Mouse (Mus musculus) cortical plate, adult 2 months (tissue): Measurements from ENCODE around the gene Ptprt. TPM values are rescaled to one million over a fixed set of nuclear protein-coding genes. Genes with fewer than 3 reads are reported as not detected.

Experiments
- H3K27ac ChIP-seq: fragments of 200-500 bp; 2 replicates; pipeline ENCODE4 v1.5.1; 2012; ENCODE audit warnings: low read length, control low read depth, inconsistent platforms; ENCODE audit not compliant: insufficient read depth
- H3K4me1 ChIP-seq: fragments of 200-500 bp; 2 replicates; pipeline ENCODE4 v1.6.1; 2011; ENCODE audit warnings: low read length; ENCODE audit not compliant: control insufficient read depth, insufficient read depth
- H3K4me3 ChIP-seq: fragments of 200-500 bp; 2 replicates; pipeline ENCODE4 v1.5.1; 2011; ENCODE audit warnings: mild to moderate bottlenecking, low read length, control low read depth; ENCODE audit not compliant: insufficient read depth
- CTCF ChIP-seq: fragments of 200-500 bp; IDR thresholded peaks from 2 replicates; pipeline ENCODE4 v1.5.1; 2011; ENCODE audit warnings: mild to moderate bottlenecking, control low read depth, low read length; ENCODE audit not compliant: insufficient read depth; ENCODE audit errors: extremely low read depth
- POLR2A ChIP-seq: fragments of 200-500 bp; IDR thresholded peaks from 2 replicates; pipeline ENCODE4 v1.6.1; 2011; ENCODE audit warnings: mild to moderate bottlenecking, low read length, control low read depth; ENCODE audit not compliant: insufficient read depth; ENCODE audit errors: extremely low read depth
- polyA plus RNA-seq: library from polyadenylated mRNA; depleted of rRNA; stranded (reverse); fragments of >200 nt; gene quantifications from 2 replicates; pipeline ENCODE4 v1.2.3, GENCODE M21; 2012

Ptprt gene
- polyA plus RNA-seq, 1 experiment = 24.0 TPM

- H3K4me1 ChIP-seq = peaks cover 5% of the 10 kb centered on the region; the same call in 1 of the 2 replicates
- H3K4me3 ChIP-seq = no peak overlapping the region
- no peak for TF ChIP-seq POLR2A
- TF ChIP-seq CTCF = no peak
- no peak overlapping the region for H3K27ac ChIP-seq
Measured at GRCm38 (mm10) chr2:161945424-161945823, 715.5 kb downstream of the Ptprt start.

- Histone ChIP-seq H3K27ac (no peak overlapping the region), H3K4me3 (no peak overlapping the region), H3K4me1 (peaks cover 5% of the 10 kb centered on the region; the same call in 1 of the 2 replicates)
- TF ChIP-seq CTCF (no peak), POLR2A (no peak)
Measured at GRCm38 (mm10) chr2:161944689-161945088, 716.3 kb downstream of the Ptprt start.

GRCm38 (mm10) chr2:161941991-161942390 is 719.0 kb downstream of the Ptprt start:
- H3K4me3 ChIP-seq = no peak overlapping the region
- peaks cover 5% of the 10 kb centered on the region; the same call in 1 of the 2 replicates for H3K4me1 ChIP-seq
- H3K27ac ChIP-seq = no peak overlapping the region
- TF ChIP-seq CTCF (no peak), POLR2A (no peak)

- no peak overlapping the region for H3K27ac ChIP-seq
- TF ChIP-seq CTCF = no peak
- no peak for TF ChIP-seq POLR2A
- H3K4me3 ChIP-seq = no peak overlapping the region
- no peaks in the 10 kb centered on the region for H3K4me1 ChIP-seq
Measured at GRCm38 (mm10) chr2:161907214-161907613, 753.7 kb downstream of the Ptprt start.

GRCm38 (mm10) chr2:161902196-161902595 is 758.8 kb downstream of the Ptprt start:
- Histone ChIP-seq H3K4me3 (no peak overlapping the region), H3K4me1 (no peaks in the 10 kb centered on the region), H3K27ac (no peak overlapping the region)
- TF ChIP-seq CTCF (no peak), POLR2A (no peak)

GRCm38 (mm10) chr2:161884446-161884845 is 776.5 kb downstream of the Ptprt start:
- Histone ChIP-seq H3K27ac (no peak overlapping the region), H3K4me3 (no peak overlapping the region), H3K4me1 (no peaks in the 10 kb centered on the region)
- no peak for TF ChIP-seq CTCF
- no peak for TF ChIP-seq POLR2A

GRCm38 (mm10) chr2:161882580-161882979 is 778.4 kb downstream of the Ptprt start:
- no peak overlapping the region for H3K27ac ChIP-seq
- no peaks in the 10 kb centered on the region for H3K4me1 ChIP-seq
- TF ChIP-seq POLR2A (no peak), CTCF (no peak)
- H3K4me3 ChIP-seq = no peak overlapping the region

- TF ChIP-seq POLR2A = no peak
- no peak for TF ChIP-seq CTCF
- Histone ChIP-seq H3K4me3 (no peak overlapping the region), H3K4me1 (no peaks in the 10 kb centered on the region), H3K27ac (no peak overlapping the region)
Measured at GRCm38 (mm10) chr2:161880941-161881340, 780.0 kb downstream of the Ptprt start.

- H3K4me3 ChIP-seq = no peak overlapping the region
- no peak overlapping the region for H3K27ac ChIP-seq
- H3K4me1 ChIP-seq = no peaks in the 10 kb centered on the region
- TF ChIP-seq CTCF (no peak), POLR2A (no peak)
Measured at GRCm38 (mm10) chr2:161865231-161865630, 795.7 kb downstream of the Ptprt start.

GRCm38 (mm10) chr2:161858813-161859212 is 802.1 kb downstream of the Ptprt start:
- Histone ChIP-seq H3K4me3 (no peak overlapping the region), H3K27ac (no peak overlapping the region), H3K4me1 (no peaks in the 10 kb centered on the region; the same call in 1 of the 2 replicates)
- TF ChIP-seq CTCF (no peak), POLR2A (no peak)

- H3K4me1 ChIP-seq = no peaks in the 10 kb centered on the region; the same call in 1 of the 2 replicates
- TF ChIP-seq CTCF = no peak
- TF ChIP-seq POLR2A = no peak
- no peak overlapping the region for H3K27ac ChIP-seq
- no peak overlapping the region for H3K4me3 ChIP-seq
Measured at GRCm38 (mm10) chr2:161858361-161858760, 802.6 kb downstream of the Ptprt start.
